Mouse (Mus musculus) thymus, adult 2 months (tissue): ENCODE measurements at regions not wholly inside any gene's neighbourhood (a gene's known extent, or its start where the extent isn't known, plus 50 kb on each side); places are given as distances from the start of the nearest gene placed in this dataset.

Source experiments
- DNase-seq: peaks from one replicate; pipeline ENCODE4 v3.0.0; 2021
- H3K27ac ChIP-seq: fragments of 200-500 bp; 2 replicates; pipeline ENCODE4 v1.5.1; 2012; ENCODE audit warnings: low read length, control low read depth; ENCODE audit not compliant: control insufficient read depth, insufficient read depth
- H3K27me3 ChIP-seq: fragments of 200-500 bp; 2 replicates; pipeline ENCODE4 v1.6.1; 2012; ENCODE audit warnings: mild to moderate bottlenecking, low read length, moderate library complexity, mixed read lengths; ENCODE audit not compliant: control insufficient read depth, insufficient read depth
- H3K36me3 ChIP-seq: fragments of 200-500 bp; 2 replicates; pipeline ENCODE4 v1.6.1; 2012; ENCODE audit warnings: mild to moderate bottlenecking, low read length, moderate library complexity; ENCODE audit not compliant: control insufficient read depth, insufficient read depth
- H3K4me1 ChIP-seq: fragments of 200-500 bp; replicated peaks from 2 replicates; pipeline ENCODE4 v1.6.1; 2012; ENCODE audit warnings: low read length; ENCODE audit not compliant: control insufficient read depth, insufficient read depth
- H3K4me3 ChIP-seq: fragments of 200-500 bp; 2 replicates; pipeline ENCODE4 v1.5.1; 2012; ENCODE audit warnings: mild to moderate bottlenecking, low read length, control low read depth, moderate library complexity; ENCODE audit not compliant: control insufficient read depth, insufficient read depth
- CTCF ChIP-seq: fragments of 200-500 bp; IDR thresholded peaks from 2 replicates; pipeline ENCODE4 v1.5.1; 2012; ENCODE audit warnings: mild to moderate bottlenecking, control low read depth, low read length, moderate library complexity, borderline replicate concordance; ENCODE audit not compliant: control insufficient read depth, poor library complexity, insufficient read depth; ENCODE audit errors: extremely low read depth
- POLR2A ChIP-seq: fragments of 200-500 bp; IDR thresholded peaks from 2 replicates; pipeline ENCODE4 v1.6.1; 2012; ENCODE audit warnings: mild to moderate bottlenecking, low read length, control low read depth, moderate library complexity; ENCODE audit not compliant: control insufficient read depth, poor library complexity, insufficient read depth; ENCODE audit errors: extremely low read depth
- WGBS: fragments of 180-500 bp; shearing (Covaris S2); methylation state at CpG from one replicate; pipeline ENCODE4 v1.1.7; 2018; 5-methylcytosine and 5-hydroxymethylcytosine counted together

GRCm38 (mm10) chr11:26931766-26932165, 338.0 kb upstream of the Vrk2 start:
- TF ChIP-seq POLR2A (no peak), CTCF (no peak)
- Histone ChIP-seq H3K27me3 (no peaks in the 10 kb centered on the region), H3K36me3 (no peaks in the 10 kb centered on the region), H3K4me1 (no peaks in the 10 kb centered on the region), H3K27ac (no peak overlapping the region), H3K4me3 (no peak overlapping the region)
- no peak for DNase-seq
- WGBS = 44% methylated on average over 3 of the region's 3 CpGs

DNA sequence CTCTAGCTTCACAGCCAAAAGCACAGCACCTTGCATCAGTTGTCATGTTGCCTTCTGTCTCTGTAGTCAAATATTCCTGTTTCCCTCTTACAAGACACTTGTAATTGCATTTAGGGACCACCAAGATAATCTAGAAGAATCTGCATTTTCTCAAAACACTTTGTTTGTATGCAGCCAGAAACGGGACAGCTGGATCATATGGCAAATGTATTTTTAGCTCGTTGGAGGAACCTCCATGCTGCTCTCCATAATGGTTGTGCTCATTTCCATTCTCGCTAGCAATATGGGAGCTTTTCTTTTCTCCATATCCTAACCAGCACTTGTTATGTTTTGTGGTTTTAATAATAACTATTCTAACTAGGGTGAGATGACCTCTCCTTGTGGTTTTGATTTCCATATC, 313.3 kb upstream of the Vrk2 start:
- DNase-seq = no peak
- 82% methylated on average over 3 of the region's 3 CpGs for WGBS
- Histone ChIP-seq H3K36me3 (no peaks in the 10 kb centered on the region), H3K27me3 (no peaks in the 10 kb centered on the region), H3K4me3 (no peak overlapping the region), H3K4me1 (no peaks in the 10 kb centered on the region), H3K27ac (no peak overlapping the region)
- no peak for TF ChIP-seq CTCF
- TF ChIP-seq POLR2A = no peak

- no peak for DNase-seq
- WGBS = 64% methylated on average over 6 of the region's 6 CpGs
- H3K4me1 ChIP-seq = no peaks in the 10 kb centered on the region
- no peaks in the 10 kb centered on the region for H3K36me3 ChIP-seq
- no peaks in the 10 kb centered on the region for H3K27me3 ChIP-seq
- TF ChIP-seq POLR2A = no peak
- no peak for TF ChIP-seq CTCF
- no peak overlapping the region for H3K4me3 ChIP-seq
- H3K27ac ChIP-seq = no peak overlapping the region
These were observed 287.8 kb upstream of the Vrk2 start for GRCm38 (mm10) chr11:26881635-26882034.
